Mouse (Mus musculus) adipocyte (in vitro differentiated cells): ENCODE measurements around the gene Olfr1471.
"Not testable (repeated sequence)": the region's sequence is repeated elsewhere in the genome, so short reads cannot be mapped to it uniquely, and the experiment has no call there.

Source experiments
- DNase-seq: peaks from one replicate; pipeline ENCODE4 v3.0.0-alpha.2; 2016; ENCODE audit warnings: low spot score

The Olfr1471 gene

DNA sequence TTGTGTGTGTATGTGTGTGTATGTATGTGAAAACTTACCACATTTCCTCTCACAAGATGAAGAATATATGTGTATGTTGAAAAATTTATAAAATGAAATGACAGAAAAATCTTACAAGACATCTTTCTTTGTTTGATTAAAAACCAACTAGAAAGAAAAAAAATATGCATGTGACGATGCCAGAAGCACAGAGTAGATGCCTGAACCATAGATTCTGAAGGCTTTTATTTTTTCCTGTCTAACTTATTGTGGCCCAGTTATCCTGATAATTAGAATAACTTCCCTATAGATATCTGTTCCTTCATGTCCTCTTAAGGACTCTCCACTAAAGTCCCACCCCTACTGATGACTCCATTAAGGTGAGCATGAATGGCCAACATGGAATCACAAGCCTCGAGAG is at the start of gene Olfr1471:
Gene Olfr1471, plus strand, starts transcription at position 301 of the 400 bp plus-strand sequence.
- not testable (repeated sequence) for DNase-seq

- DNase-seq = no peak
Measured at GRCm38 (mm10) chr19:13407549-13407948, 35.7 kb upstream of the Olfr1471 start, which contains the start of gene Olfr1469. Gene Olfr1469, plus strand, starts transcription at chr19:13407849.

GRCm38 (mm10) chr19:13455986-13456385 is 12.8 kb downstream of the Olfr1471 start, which contains the start of gene Olfr1472:
Gene Olfr1472, minus strand, starts transcription at chr19:13456086.
- DNase-seq = no peak

DNA sequence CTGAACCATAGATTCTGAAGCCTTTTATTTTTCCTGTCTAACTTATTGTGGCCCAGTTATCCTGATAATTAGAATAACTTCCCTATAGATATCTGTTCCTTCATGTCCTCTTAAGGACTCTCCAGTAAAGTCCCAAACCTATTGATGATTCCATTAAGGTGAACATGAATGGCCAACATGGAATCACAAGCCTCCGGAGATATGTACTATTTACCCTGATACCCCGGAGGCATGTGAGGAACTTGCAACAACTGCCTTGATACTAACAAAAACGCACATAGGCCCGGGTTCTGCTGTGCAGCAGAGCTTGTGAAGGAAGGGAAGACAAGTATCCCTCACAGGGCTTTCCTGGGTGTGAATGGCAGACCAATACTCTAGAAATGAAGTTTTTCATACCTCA is 26.1 kb downstream of the Olfr1471 start, which contains the start of gene Olfr1474:
Gene Olfr1474, plus strand, starts transcription at position 301 of the 400 bp plus-strand sequence.
- not testable (repeated sequence) for DNase-seq

DNA sequence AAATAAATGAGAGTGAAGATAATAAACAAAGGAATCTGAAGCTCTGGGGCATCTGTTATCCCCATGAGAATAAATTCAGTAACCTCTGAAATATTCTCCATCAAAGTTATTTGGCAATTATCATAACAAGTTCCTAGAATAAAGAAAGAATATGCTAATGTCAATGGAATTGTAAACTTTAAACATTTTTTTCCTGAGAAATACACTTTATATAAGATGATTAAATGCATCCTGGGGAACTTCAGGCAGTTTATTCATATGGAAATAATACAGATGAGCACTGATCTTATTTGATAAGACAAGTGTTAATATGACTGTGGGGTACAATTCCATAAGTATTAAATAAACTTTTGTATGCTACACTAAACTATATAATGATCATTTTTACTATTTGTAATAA is 36.9 kb downstream of the Olfr1471 start, which contains the start of gene Olfr1475:
Gene Olfr1475, minus strand, starts transcription at position 101 of the 400 bp plus-strand sequence.
- DNase-seq = no peak

DNA sequence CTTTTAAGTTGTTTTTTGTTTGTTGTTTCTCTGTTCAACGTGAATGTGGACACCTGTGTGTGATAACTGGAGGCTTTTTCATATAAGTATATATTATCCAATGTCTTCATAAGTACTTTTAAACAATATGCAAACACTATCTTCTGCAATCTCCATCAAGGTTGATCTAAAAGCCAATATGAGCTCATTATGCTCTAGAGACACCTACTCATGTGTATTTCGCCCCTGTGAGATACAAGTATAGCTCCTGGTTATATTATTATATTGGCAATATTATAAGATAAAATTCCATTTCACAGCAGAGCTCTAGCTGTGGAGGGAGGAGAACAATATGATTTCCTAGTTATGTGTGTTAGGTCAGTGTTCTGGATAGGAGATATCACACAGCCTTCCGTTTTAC is 57.0 kb downstream of the Olfr1471 start, which contains the start of gene Olfr1477:
Gene Olfr1477, plus strand, starts transcription at position 301 of the 400 bp plus-strand sequence.
- no peak for DNase-seq
